ENCODE assay signal across 8 mouse cellular contexts in the genomic region with DNA sequence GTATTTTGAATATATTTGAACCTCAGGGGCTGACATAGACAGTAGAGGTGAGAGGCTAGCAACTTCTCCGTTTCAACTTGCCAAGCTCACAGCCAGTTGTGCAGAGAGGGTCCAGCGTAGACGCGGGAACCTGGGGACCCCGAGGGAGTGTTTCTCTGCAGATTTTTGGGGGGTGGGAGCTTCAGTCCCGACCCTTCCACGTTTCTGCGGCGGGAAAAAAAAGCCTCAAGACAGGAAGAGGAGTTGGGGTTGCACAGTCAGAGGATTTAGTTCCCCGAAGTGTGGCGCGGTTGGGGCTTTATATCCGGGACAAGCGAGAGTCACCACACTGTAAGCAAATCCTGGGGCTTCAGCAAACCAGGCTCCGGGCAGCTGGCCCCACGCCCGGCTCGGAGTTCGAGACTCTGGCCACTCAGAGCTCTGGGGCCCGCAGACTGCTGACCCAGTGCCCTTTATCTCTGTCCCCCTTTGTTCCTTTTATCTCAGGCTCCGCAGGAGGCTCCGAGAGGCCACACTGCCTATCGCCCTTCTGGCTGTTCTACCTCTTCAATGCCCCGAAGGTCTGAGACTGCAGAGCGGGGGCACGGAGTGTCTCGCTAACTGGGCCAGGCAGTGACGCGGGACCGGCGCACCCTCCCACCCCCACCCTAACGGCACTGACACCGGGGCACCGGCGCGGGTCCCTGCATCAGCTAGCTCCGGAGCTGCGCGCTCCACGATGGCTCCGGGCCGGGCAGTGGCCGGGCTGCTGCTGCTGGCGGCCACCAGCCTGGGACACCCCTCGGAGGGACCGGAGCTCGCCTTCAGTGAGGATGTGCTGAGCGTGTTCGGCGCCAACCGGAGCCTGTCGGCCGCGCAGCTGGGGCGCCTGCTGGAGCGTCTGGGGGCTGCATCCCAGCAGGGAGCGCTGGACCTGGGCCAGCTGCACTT. TPM values are rescaled to one million over a fixed set of nuclear protein-coding genes. Genes with fewer than 3 reads are reported as not detected.
DNase-seq lines count a peak whose midpoint lies in the region; ATAC-seq lines count a peak whose summit lies in the region.

No protein-coding gene starts in this region.

- WGBS in hindbrain, embryonic 15.5 days, result under 1% methylated on average over 57 of the region's 57 CpGs

- H3K36me3 ChIP-seq in hindbrain, embryonic 15.5 days, result no peaks in the 10 kb centered on the region

- H3K9me3 ChIP-seq in hindbrain, embryonic 15.5 days, result no peaks in the 10 kb centered on the region

- H3K27ac ChIP-seq in hindbrain, embryonic 15.5 days (replicated peaks), result peak overlapping the region; percentile 38

- peak overlapping the region; percentile 99 for H3K4me2 ChIP-seq in hindbrain, embryonic 15.5 days

- peaks cover 22% of the 10 kb centered on the region for H3K4me1 ChIP-seq in hindbrain, embryonic 15.5 days (replicated peaks)

- ATAC-seq in hindbrain, embryonic 15.5 days (ENCODE audit: low FRiP score, low read depth), result peak; percentile 77
- ATAC-seq in megakaryocyte, adult 5-6 weeks (ENCODE audit: poor library complexity, severe bottlenecking), result peak; percentile 64

- H3K9ac ChIP-seq in hindbrain, embryonic 15.5 days, result peak overlapping the region; percentile 54

- peaks cover 11% of the 10 kb centered on the region for H3K27me3 ChIP-seq in hindbrain, embryonic 15.5 days

- peak; percentile 56 for DNase-seq in ZHBTc4 (ENCODE audit: low read depth, low spot score)
- DNase-seq in cerebellum, postnatal 25 days, result peak; percentile 40 to 57
- peak; percentile 17 to 23 for DNase-seq in frontal cortex, postnatal 36 days (ENCODE audit: low spot score in 2 of 2)
- DNase-seq in left cerebral cortex, adult 8-10 months (ENCODE audit: low spot score in 2 of 2), result peak; percentile 11 to 21
- peak; percentile 48 to 52 for DNase-seq in right cerebral cortex, postnatal 10 days (ENCODE audit: low spot score in 2 of 2)
- DNase-seq in urinary bladder, postnatal 4 days (ENCODE audit: low spot score in 2 of 2), result peak; percentile 36 to 64

- H3K4me3 ChIP-seq in hindbrain, embryonic 15.5 days, result peak overlapping the region; percentile 58

RNA-seq across cellular contexts. Expression of gene Slc39a8, which starts 0.9 kb away (rescaled TPM):
- 12.7 and 13.1 TPM in 2 replicates for polyA plus RNA-seq in hindbrain, embryonic 15.5 days (2015; fragmentation: Nextera tagmentation; extraction: Ambion mirVana)
- total RNA-seq in left cerebral cortex, adult 8-10 months (2022), result 1 to 10 TPM; 2.4 to 3.6 (median 2.7) TPM
- total RNA-seq in megakaryocyte, adult 5-6 weeks (2015), result 3.3 and 5.5 TPM in 2 replicates
- total RNA-seq in megakaryocyte, adult 5-6 weeks (2017), result 2.7 and 5.2 TPM in 2 replicates

Comparison
In these comparisons a context has a peak if more than half of its experiments do, and no peak if none do; other contexts are left out.
1. Peak in every context shown above with its lines: DNase-seq, ATAC-seq, H3K4me3 ChIP-seq and H3K27ac ChIP-seq.